Mouse (Mus musculus): ENCODE data around the gene Gse1. TPM values are rescaled to one million over a fixed set of nuclear protein-coding genes. Genes with fewer than 3 reads are reported as not detected.
A peak's percentile ranks its signal among the peaks of the same experiment; 100 is the strongest.

Gene Gse1
- polyA plus RNA-seq, 1 experiment: 17.1 TPM

GRCm38 (mm10) chr8:120317118-120317824 is 89.0 kb downstream of the Gse1 start:
- no peak for TF ChIP-seq TAL1 (IDR thresholded peaks at IDR 0.05; ENCODE audit: low read length)
- no peak for TF ChIP-seq GATA1 (IDR thresholded peaks at IDR 0.05; ENCODE audit: low read length)
- H3K27me3 ChIP-seq (ENCODE audit: control insufficient read depth): peaks cover 7% of the 10 kb centered on the region
- H3K9me3 ChIP-seq (ENCODE audit: control insufficient read depth, low read length): no peaks in the 10 kb centered on the region
- H3K36me3 ChIP-seq (ENCODE audit: control insufficient read depth): no peaks in the 10 kb centered on the region
- H3K4me1 ChIP-seq (ENCODE audit: control insufficient read depth): peaks cover 11% of the 10 kb centered on the region
- no peak overlapping the region for H3K4me3 ChIP-seq (replicated peaks)

GRCm38 (mm10) chr8:120318476-120318991 is 90.3 kb downstream of the Gse1 start:
- no peaks in the 10 kb centered on the region for H3K36me3 ChIP-seq (ENCODE audit: control insufficient read depth)
- H3K4me1 ChIP-seq (ENCODE audit: control insufficient read depth): peaks cover 22% of the 10 kb centered on the region
- peaks cover 9% of the 10 kb centered on the region for H3K27me3 ChIP-seq (ENCODE audit: control insufficient read depth)
- no peak overlapping the region for H3K4me3 ChIP-seq (replicated peaks)
- no peaks in the 10 kb centered on the region for H3K9me3 ChIP-seq (ENCODE audit: control insufficient read depth, low read length)
- TF ChIP-seq GATA1 (IDR thresholded peaks at IDR 0.05; ENCODE audit: low read length) (no peak), TAL1 (IDR thresholded peaks at IDR 0.05; ENCODE audit: low read length) (no peak)

GRCm38 (mm10) chr8:120319449-120319848 is 91.2 kb downstream of the Gse1 start:
- Histone ChIP-seq H3K36me3 (ENCODE audit: control insufficient read depth) (no peaks in the 10 kb centered on the region), H3K27me3 (ENCODE audit: control insufficient read depth) (peaks cover 6% of the 10 kb centered on the region), H3K4me3 (replicated peaks) (peak overlapping the region; percentile 21), H3K9me3 (ENCODE audit: control insufficient read depth, low read length) (no peaks in the 10 kb centered on the region), H3K4me1 (ENCODE audit: control insufficient read depth) (peaks cover 28% of the 10 kb centered on the region)
- TF ChIP-seq TAL1 (IDR thresholded peaks at IDR 0.05; ENCODE audit: low read length) (no peak), GATA1 (IDR thresholded peaks at IDR 0.05; ENCODE audit: low read length) (no peak)

GRCm38 (mm10) chr8:120320146-120320545 is 91.9 kb downstream of the Gse1 start:
- Histone ChIP-seq H3K36me3 (ENCODE audit: control insufficient read depth) (no peaks in the 10 kb centered on the region), H3K9me3 (ENCODE audit: control insufficient read depth, low read length) (no peaks in the 10 kb centered on the region), H3K4me1 (ENCODE audit: control insufficient read depth) (peaks cover 34% of the 10 kb centered on the region), H3K27me3 (ENCODE audit: control insufficient read depth) (peaks cover 6% of the 10 kb centered on the region), H3K4me3 (replicated peaks) (no peak overlapping the region)
- no peak for TF ChIP-seq GATA1 (IDR thresholded peaks at IDR 0.05; ENCODE audit: low read length)
- TF ChIP-seq TAL1 (IDR thresholded peaks at IDR 0.05; ENCODE audit: low read length): no peak

- TF ChIP-seq GATA1 (IDR thresholded peaks at IDR 0.05; ENCODE audit: low read length) (no peak), TAL1 (IDR thresholded peaks at IDR 0.05; ENCODE audit: low read length) (no peak)
Observed at GRCm38 (mm10) chr8:120321724-120322123, 93.5 kb downstream of the Gse1 start.

GRCm38 (mm10) chr8:120322956-120323448 is 94.7 kb downstream of the Gse1 start:
- TF ChIP-seq GATA1 (IDR thresholded peaks at IDR 0.05; ENCODE audit: low read length) (no peak), TAL1 (IDR thresholded peaks at IDR 0.05; ENCODE audit: low read length) (no peak)
- peaks cover 58% of the 10 kb centered on the region for H3K4me1 ChIP-seq (ENCODE audit: control insufficient read depth)
- no peak overlapping the region for H3K4me3 ChIP-seq (replicated peaks)
- H3K36me3 ChIP-seq (ENCODE audit: control insufficient read depth): no peaks in the 10 kb centered on the region
- peaks cover 2% of the 10 kb centered on the region; the same call in 1 of the 2 replicates for H3K27me3 ChIP-seq (ENCODE audit: control insufficient read depth)
- H3K9me3 ChIP-seq (ENCODE audit: control insufficient read depth, low read length): no peaks in the 10 kb centered on the region

More at GRCm38 (mm10) chr8:120321724-120322123, 93.5 kb downstream of the Gse1 start:
- Histone ChIP-seq H3K4me1 (ENCODE audit: control insufficient read depth) (peaks cover 47% of the 10 kb centered on the region), H3K9me3 (ENCODE audit: control insufficient read depth, low read length) (no peaks in the 10 kb centered on the region), H3K4me3 (replicated peaks) (no peak overlapping the region), H3K36me3 (ENCODE audit: control insufficient read depth) (no peaks in the 10 kb centered on the region), H3K27me3 (ENCODE audit: control insufficient read depth) (peaks cover 6% of the 10 kb centered on the region; the same call in 1 of the 2 replicates)

GRCm38 (mm10) chr8:120324555-120324954 is 96.3 kb downstream of the Gse1 start:
- TF ChIP-seq TAL1 (IDR thresholded peaks at IDR 0.05; ENCODE audit: low read length) (no peak), GATA1 (IDR thresholded peaks at IDR 0.05; ENCODE audit: low read length) (no peak)
- Histone ChIP-seq H3K4me1 (ENCODE audit: control insufficient read depth) (peaks cover 68% of the 10 kb centered on the region), H3K36me3 (ENCODE audit: control insufficient read depth) (no peaks in the 10 kb centered on the region), H3K27me3 (ENCODE audit: control insufficient read depth) (peaks cover 2% of the 10 kb centered on the region; the same call in 1 of the 2 replicates), H3K9me3 (ENCODE audit: control insufficient read depth, low read length) (no peaks in the 10 kb centered on the region), H3K4me3 (replicated peaks) (no peak overlapping the region)

GRCm38 (mm10) chr8:120325172-120325767 is 97.0 kb downstream of the Gse1 start:
- Histone ChIP-seq H3K4me3 (replicated peaks) (no peak overlapping the region), H3K9me3 (ENCODE audit: control insufficient read depth, low read length) (no peaks in the 10 kb centered on the region), H3K36me3 (ENCODE audit: control insufficient read depth) (no peaks in the 10 kb centered on the region), H3K27me3 (ENCODE audit: control insufficient read depth) (peaks cover 2% of the 10 kb centered on the region; the same call in 1 of the 2 replicates), H3K4me1 (ENCODE audit: control insufficient read depth) (peaks cover 63% of the 10 kb centered on the region)
- no peak for TF ChIP-seq GATA1 (IDR thresholded peaks at IDR 0.05; ENCODE audit: low read length)
- no peak for TF ChIP-seq TAL1 (IDR thresholded peaks at IDR 0.05; ENCODE audit: low read length)

GRCm38 (mm10) chr8:120327131-120327554 is 98.9 kb downstream of the Gse1 start:
- H3K36me3 ChIP-seq (ENCODE audit: control insufficient read depth): no peaks in the 10 kb centered on the region
- no peak overlapping the region for H3K4me3 ChIP-seq (replicated peaks)
- peaks cover 65% of the 10 kb centered on the region for H3K4me1 ChIP-seq (ENCODE audit: control insufficient read depth)
- H3K27me3 ChIP-seq (ENCODE audit: control insufficient read depth): peaks cover 2% of the 10 kb centered on the region; the same call in 1 of the 2 replicates
- TF ChIP-seq TAL1 (IDR thresholded peaks at IDR 0.05; ENCODE audit: low read length) (no peak), GATA1 (IDR thresholded peaks at IDR 0.05; ENCODE audit: low read length) (no peak)
- H3K9me3 ChIP-seq (ENCODE audit: control insufficient read depth, low read length): no peaks in the 10 kb centered on the region
